Mouse (Mus musculus) thymus, postnatal 4 days (tissue): ENCODE data around the gene Plekhn1.

Experiments used
- DNase-seq: peaks from one replicate; pipeline ENCODE4 v3.0.0; 2021

Plekhn1 gene

DNA sequence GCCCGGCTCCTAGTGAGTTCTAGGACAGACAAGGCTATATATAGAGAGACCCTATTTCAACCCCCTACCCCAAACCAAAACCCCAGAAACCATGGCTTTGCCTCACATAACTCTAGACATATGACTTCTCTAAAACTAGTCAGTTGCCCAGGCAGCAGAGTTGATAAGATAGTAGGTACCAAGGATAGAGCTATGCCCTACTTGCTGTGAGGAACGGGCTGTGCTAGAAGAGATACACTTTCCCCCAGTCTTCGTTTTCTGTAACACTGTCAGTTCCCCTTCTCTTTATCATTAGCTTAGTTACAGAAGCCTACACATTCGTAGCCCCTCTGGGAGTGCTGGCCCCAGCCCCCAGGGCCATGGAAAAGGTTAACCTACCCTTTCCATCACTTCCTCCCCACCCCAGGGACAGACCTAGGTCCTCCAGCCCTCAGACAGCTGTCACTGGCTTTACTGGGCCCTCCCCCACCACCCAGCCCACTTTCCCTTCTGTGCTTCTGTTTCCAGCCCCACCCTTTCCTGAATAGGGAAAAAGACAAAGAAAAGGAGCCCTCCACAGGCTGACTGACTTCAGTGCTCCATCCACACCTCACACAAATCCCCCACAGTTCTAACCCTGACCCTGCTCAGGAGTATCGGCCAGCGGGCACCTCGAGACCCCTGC, 50.2 kb downstream of the Plekhn1 start:
- no peak for DNase-seq

DNA sequence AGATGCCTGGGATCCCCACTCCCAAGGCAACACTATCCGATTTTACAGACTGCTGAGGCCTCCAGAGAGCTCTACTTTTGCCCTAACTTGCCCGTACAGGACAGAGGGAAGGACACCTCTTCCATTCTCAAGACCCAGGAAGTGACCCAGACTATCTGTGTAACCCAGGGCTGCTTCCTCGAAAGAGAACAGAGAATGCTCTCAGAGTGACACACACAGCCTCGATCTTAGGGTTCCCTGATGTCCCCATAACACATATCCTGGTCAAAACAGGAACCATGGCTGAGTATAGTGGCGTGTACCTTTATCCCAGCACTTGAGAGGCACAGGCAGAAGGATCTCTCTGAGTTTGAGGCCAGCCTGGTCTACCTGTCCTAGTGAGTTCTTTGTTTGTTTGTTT, 50.9 kb downstream of the Plekhn1 start:
- DNase-seq: no peak

DNA sequence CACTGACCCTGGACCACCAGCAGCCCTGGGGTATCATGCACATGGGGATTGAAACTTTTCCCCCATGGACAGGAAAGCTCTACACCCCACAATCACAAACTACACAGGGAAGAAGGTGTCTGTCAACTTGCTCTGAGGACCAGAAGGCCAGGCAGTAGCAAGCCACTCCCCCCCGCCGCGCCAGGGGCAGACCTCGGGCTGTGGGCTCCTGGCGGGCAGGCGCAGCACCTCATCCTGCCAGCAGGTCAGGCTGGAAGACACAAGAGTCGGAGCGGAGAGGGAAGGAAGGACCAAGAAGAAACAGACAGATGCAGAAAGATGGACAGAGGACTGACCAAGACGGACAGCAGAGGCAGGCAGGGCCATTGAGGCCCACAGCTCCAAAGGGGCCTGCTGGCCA, 57.0 kb downstream of the Plekhn1 start:
- DNase-seq: no peak

DNA sequence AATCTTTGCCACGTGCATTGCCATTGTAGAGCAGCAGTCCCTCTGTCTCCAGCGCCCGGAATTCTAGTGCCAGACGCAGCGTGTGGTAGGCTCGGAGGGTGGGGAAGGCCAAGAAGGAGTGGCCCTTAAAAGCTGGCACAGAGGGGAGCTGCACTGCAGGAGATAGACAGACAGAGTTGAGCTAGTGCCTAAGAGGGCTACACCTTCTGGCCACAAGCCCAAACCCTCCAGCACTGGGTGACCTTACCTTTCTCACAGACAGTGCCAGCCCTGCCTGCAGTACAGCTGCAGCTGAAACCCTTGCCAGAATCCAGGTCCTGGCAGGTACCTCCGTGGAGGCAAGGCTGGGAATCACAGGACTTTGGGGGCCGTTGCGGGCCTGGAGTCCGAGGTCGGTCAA, 62.8 kb downstream of the Plekhn1 start:
- DNase-seq: no peak
